Mouse (Mus musculus) lung, postnatal 0 days (tissue): ENCODE data around the gene Slc6a3. TPM values are rescaled to one million over a fixed set of nuclear protein-coding genes. Genes with fewer than 3 reads are reported as not detected.

ENCODE experiments used
- ATAC-seq: fragments of 200-750 bp; cut with Nextera tagmentation; 2 replicates; pipeline ENCODE4 v1.8.0; 2017; ENCODE audit warnings: moderate library complexity
- DNase-seq: peaks from one replicate; pipeline ENCODE4 v3.0.0-alpha.2; 2016; ENCODE audit warnings: low spot score
- H3K27ac ChIP-seq: fragments of 300-500 bp; sonication (generic); 2 replicates; pipeline ENCODE4 v1.5.1; 2014; ENCODE audit warnings: antibody characterized with exemption, mild to moderate bottlenecking, low read length, mixed read lengths
- H3K27me3 ChIP-seq: fragments of 300-500 bp; sonication (generic); replicated peaks from 2 replicates; pipeline ENCODE4 v1.6.1; 2014; ENCODE audit warnings: low read length, mixed read lengths; ENCODE audit not compliant: insufficient read depth
- H3K36me3 ChIP-seq: fragments of 300-500 bp; sonication (generic); 2 replicates; pipeline ENCODE4 v1.6.1; 2014; ENCODE audit warnings: low read length, mixed read lengths; ENCODE audit not compliant: insufficient read depth
- H3K4me1 ChIP-seq: fragments of 300-500 bp; sonication (generic); 2 replicates; pipeline ENCODE4 v1.6.1; 2014; ENCODE audit warnings: antibody characterized with exemption, low read depth, low read length, mixed read lengths; ENCODE audit not compliant: insufficient read depth
- H3K4me2 ChIP-seq: fragments of 300-500 bp; sonication (generic); replicated peaks from 2 replicates; pipeline ENCODE4 v1.6.1; 2014; ENCODE audit warnings: low read depth, mild to moderate bottlenecking, low read length, moderate library complexity, mixed read lengths
- H3K4me3 ChIP-seq: fragments of 300-500 bp; sonication (generic); 2 replicates; pipeline ENCODE4 v1.5.1; 2014; ENCODE audit warnings: low read depth, low read length
- H3K9ac ChIP-seq: fragments of 300-500 bp; sonication (generic); replicated peaks from 2 replicates; pipeline ENCODE4 v1.6.1; 2014; ENCODE audit warnings: low read depth, mild to moderate bottlenecking
- H3K9me3 ChIP-seq: fragments of 300-500 bp; sonication (generic); 2 replicates; pipeline ENCODE4 v1.6.1; 2016; ENCODE audit warnings: low read length, mixed read lengths
- CTCF ChIP-seq: IDR thresholded peaks from 2 replicates; pipeline ENCODE4 v1.5.1; 2016; ENCODE audit warnings: antibody characterized with exemption, mild to moderate bottlenecking
- EP300 ChIP-seq: IDR thresholded peaks from 2 replicates; pipeline ENCODE4 v1.6.1; 2016; ENCODE audit warnings: antibody characterized with exemption, mild to moderate bottlenecking, control low read depth
- WGBS: fragments of 180-500 bp; shearing (Covaris S2); extraction: QIAGEN DNeasy Blood & Tissue Kit; methylation state at CpG from one replicate; pipeline ENCODE4 v1.1.7; 2014; 5-methylcytosine and 5-hydroxymethylcytosine counted together
- polyA plus RNA-seq: library from polyadenylated mRNA; unstranded; fragments of >200 nt; fragmentation: Nextera tagmentation; extraction: Ambion mirVana; gene quantifications from 2 replicates; pipeline ENCODE4 v1.2.1, GENCODE M21; 2015

Slc6a3 gene
- polyA plus RNA-seq, 1 experiment from 2014 or later, result 0.05 TPM

DNA sequence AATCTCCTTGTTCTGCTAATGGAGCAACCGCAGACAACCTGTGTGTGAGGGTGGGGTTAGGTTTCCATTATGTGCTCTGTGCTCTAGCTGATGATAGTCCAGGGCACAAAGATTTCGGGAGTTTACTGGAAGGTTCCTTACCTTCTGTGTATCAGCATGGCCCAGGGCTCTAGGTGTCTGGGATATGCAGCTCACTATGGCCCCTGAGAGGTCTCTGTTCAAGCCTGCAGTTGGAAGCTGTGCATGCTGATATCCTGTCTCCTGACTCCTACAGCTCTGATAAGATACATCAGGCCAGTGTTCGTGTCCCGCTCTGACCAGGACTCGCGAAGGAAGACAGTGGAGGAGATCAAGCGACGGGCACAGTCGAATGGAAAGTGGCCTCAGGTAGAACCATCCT lies 42.0 kb upstream of the Slc6a3 start:
- Histone ChIP-seq H3K27me3 (no peaks in the 10 kb centered on the region), H3K27ac (no peak overlapping the region), H3K9me3 (no peaks in the 10 kb centered on the region), H3K4me1 (0 out of 2 replicates have a peak, but pooled peaks cover 3% of the 10 kb centered on the region), H3K9ac (no peak overlapping the region), H3K4me2 (no peak overlapping the region), H3K36me3 (peaks cover 49% of the 10 kb centered on the region), H3K4me3 (no peak overlapping the region)
- TF ChIP-seq CTCF (no peak), EP300 (no peak)
- WGBS, result 92% methylated on average over 9 of the region's 9 CpGs
- DNase-seq, result no peak
- no peak for ATAC-seq

- no peak overlapping the region for H3K4me2 ChIP-seq
- H3K27me3 ChIP-seq, result no peaks in the 10 kb centered on the region
- no peak overlapping the region for H3K4me3 ChIP-seq
- no peaks in the 10 kb centered on the region for H3K4me1 ChIP-seq
- peaks cover 42% of the 10 kb centered on the region for H3K36me3 ChIP-seq
- ATAC-seq, result no peak
- no peak overlapping the region for H3K27ac ChIP-seq
- WGBS, result 46% methylated on average over 2 of the region's 2 CpGs
- DNase-seq, result no peak
- H3K9ac ChIP-seq, result no peak overlapping the region
- TF ChIP-seq EP300, result no peak
- no peak for TF ChIP-seq CTCF
- H3K9me3 ChIP-seq, result no peaks in the 10 kb centered on the region
Measured at GRCm38 (mm10) chr13:73496137-73496536, 40.4 kb upstream of the Slc6a3 start.

DNA sequence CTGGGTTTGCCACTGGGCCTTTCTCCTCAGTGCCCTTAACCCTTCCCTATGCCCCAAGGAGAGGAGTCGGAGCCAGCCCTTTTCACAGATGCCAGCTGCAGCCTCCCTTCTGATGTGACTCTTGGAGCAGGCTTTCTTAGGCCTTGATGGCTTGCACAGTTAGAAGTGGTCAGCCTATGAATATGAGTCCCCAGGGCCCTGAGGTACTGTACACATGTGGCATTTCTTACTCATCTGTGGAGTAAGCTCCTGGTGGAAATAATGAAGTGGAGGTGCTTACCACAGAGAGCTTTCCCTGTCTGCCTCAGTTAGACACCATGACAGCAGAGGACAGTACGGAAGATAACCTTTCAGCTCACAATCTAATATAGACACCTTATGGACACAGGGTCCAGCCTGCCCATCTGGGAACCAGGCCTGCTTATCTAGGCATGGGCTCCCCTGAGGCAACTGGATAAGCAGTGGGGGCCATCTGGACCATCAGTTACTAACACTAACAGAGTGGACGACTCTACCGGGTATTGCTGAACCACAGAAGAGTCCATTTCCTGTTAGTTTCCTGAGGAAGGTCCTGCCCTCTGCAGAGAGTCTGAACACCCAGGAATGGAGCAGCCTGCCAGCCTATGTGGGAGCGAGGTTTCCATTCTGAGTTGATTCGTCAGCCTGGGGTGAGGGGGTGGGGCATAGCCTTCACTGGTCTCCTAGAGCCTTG lies 36.5 kb upstream of the Slc6a3 start:
- H3K36me3 ChIP-seq, result peaks cover 40% of the 10 kb centered on the region
- no peak overlapping the region for H3K9ac ChIP-seq
- WGBS, result 51% methylated on average over 6 of the region's 6 CpGs
- no peak overlapping the region for H3K4me2 ChIP-seq
- DNase-seq (no peak), ATAC-seq (peak; percentile 67)
- TF ChIP-seq EP300 (peak; percentile 9; the same call in 1 of the 2 replicates), CTCF (no peak)
- H3K27me3 ChIP-seq, result no peaks in the 10 kb centered on the region
- no peak overlapping the region for H3K27ac ChIP-seq
- H3K4me1 ChIP-seq, result no peaks in the 10 kb centered on the region
- H3K9me3 ChIP-seq, result no peaks in the 10 kb centered on the region
- H3K4me3 ChIP-seq, result no peak overlapping the region

DNA sequence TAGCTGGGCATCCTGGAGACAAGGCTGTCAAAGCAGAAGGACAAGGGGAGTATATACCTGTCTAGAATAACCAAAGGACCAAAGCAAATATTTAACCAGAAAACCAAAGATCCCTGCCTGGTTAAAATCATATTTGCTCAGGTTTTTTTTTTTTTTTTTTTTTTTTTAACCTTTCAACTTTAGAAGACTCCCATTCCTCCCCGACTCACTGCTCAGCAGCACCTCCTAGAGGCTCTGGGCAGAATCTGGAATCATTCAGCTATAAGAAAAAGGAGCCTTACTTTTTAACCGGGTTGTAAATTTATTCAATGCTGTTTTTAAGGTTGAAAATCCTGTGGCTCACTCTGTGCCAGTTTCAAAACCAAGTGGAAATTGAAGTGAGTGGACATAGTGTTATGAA lies 33.8 kb upstream of the Slc6a3 start:
- H3K4me1 ChIP-seq, result no peaks in the 10 kb centered on the region
- H3K9ac ChIP-seq, result no peak overlapping the region
- no peaks in the 10 kb centered on the region for H3K27me3 ChIP-seq
- H3K4me3 ChIP-seq, result no peak overlapping the region
- no peak overlapping the region for H3K27ac ChIP-seq
- peaks cover 31% of the 10 kb centered on the region; the same call in 1 of the 2 replicates for H3K36me3 ChIP-seq
- 48% methylated on average over 2 of the region's 2 CpGs for WGBS
- no peak overlapping the region for H3K4me2 ChIP-seq
- no peaks in the 10 kb centered on the region for H3K9me3 ChIP-seq
- peak; percentile 58 for TF ChIP-seq CTCF
- no peak for TF ChIP-seq EP300
- ATAC-seq, result no peak
- DNase-seq, result no peak

- DNase-seq (peak; percentile 69), ATAC-seq (peak; percentile 59)
- TF ChIP-seq EP300 (no peak), CTCF (peak; percentile 91)
- Histone ChIP-seq H3K36me3 (peaks cover 14% of the 10 kb centered on the region; the same call in 1 of the 2 replicates), H3K27ac (0 out of 2 replicates have a peak overlapping the region, but pooled peaks have one; percentile 32), H3K27me3 (no peaks in the 10 kb centered on the region), H3K9me3 (no peaks in the 10 kb centered on the region), H3K4me1 (no peaks in the 10 kb centered on the region), H3K4me3 (no peak overlapping the region), H3K4me2 (no peak overlapping the region), H3K9ac (no peak overlapping the region)
- WGBS, result 55% methylated on average over 7 of the region's 7 CpGs
Measured at GRCm38 (mm10) chr13:73505686-73506467, 30.7 kb upstream of the Slc6a3 start.

- H3K36me3 ChIP-seq, result peaks cover 30% of the 10 kb centered on the region; the same call in 1 of the 2 replicates
- ATAC-seq (peak; percentile 59), DNase-seq (peak; percentile 50)
- 74% methylated on average over 8 of the region's 8 CpGs for WGBS
- no peak overlapping the region for H3K4me3 ChIP-seq
- TF ChIP-seq CTCF, result no peak
- TF ChIP-seq EP300, result peak; percentile 62
- H3K9ac ChIP-seq, result no peak overlapping the region
- H3K4me1 ChIP-seq, result no peaks in the 10 kb centered on the region
- H3K4me2 ChIP-seq, result no peak overlapping the region
- H3K9me3 ChIP-seq, result no peaks in the 10 kb centered on the region
- H3K27ac ChIP-seq, result peak overlapping the region; percentile 70
- H3K27me3 ChIP-seq, result no peaks in the 10 kb centered on the region
Measured at GRCm38 (mm10) chr13:73508817-73509550, 27.6 kb upstream of the Slc6a3 start.
